Mouse (Mus musculus) ES-E14 (cell line): Measurements from ENCODE around the gene Fus.

Experiments used
- CHD2 ChIP-seq: IDR thresholded peaks from 2 replicates; pipeline ENCODE4 v1.6.1; 2014; ENCODE audit warnings: mild to moderate bottlenecking, low read depth, low read length, inconsistent platforms
- HCFC1 ChIP-seq: IDR thresholded peaks from 2 replicates; pipeline ENCODE4 v1.6.1; 2012; ENCODE audit warnings: low read length, inconsistent platforms, borderline replicate concordance; ENCODE audit not compliant: insufficient read depth
- MAFK ChIP-seq: IDR thresholded peaks from 2 replicates; pipeline ENCODE4 v1.6.1; 2014; ENCODE audit warnings: mild to moderate bottlenecking, low read depth, low read length, inconsistent platforms; ENCODE audit not compliant: insufficient read depth
- ZC3H11A ChIP-seq: IDR thresholded peaks from 2 replicates; pipeline ENCODE4 v1.6.1; 2012; ENCODE audit warnings: low read depth, mild to moderate bottlenecking, inconsistent platforms, low read length, borderline replicate concordance
- ZNF384 ChIP-seq: IDR thresholded peaks from 2 replicates; pipeline ENCODE4 v1.6.1; 2012; ENCODE audit warnings: low read depth, low read length, inconsistent platforms

GRCm38 (mm10) chr7:127936216-127936884 is 30.9 kb upstream of the Fus start:
- no peak for TF ChIP-seq MAFK
- no peak for TF ChIP-seq HCFC1
- no peak for TF ChIP-seq ZC3H11A
- no peak for TF ChIP-seq CHD2
- TF ChIP-seq ZNF384: no peak
